ENCODE assay signal across 24 mouse cellular contexts in the genomic region with DNA sequence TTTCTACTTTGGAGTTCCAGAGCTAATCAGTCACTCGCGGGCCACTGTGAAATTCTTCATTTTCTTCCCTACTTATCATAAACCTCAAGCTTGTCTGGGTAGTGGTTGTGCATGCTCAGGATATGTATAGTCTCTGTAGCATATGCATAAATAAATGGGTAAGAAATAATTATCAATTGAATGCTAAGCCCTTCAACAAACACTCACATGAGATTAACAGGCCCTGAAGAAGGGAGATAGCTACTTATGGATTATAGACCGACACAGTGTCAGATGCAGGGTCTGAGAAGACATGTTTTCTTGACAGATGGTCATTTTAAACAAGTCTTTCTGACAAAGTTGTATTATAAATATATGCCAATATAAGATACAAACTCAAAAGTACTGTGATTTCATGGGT.
"Had no signal": no experiment of that assay in that cellular context is flagged by ENCODE, and none has a peak within 500 bp of the region (broad histone marks: within the 10 kb centered on the region; RNA-seq: fewer than 3 reads in every experiment).

No protein-coding gene starts in this region.

- H3K27ac ChIP-seq: heart, adult 2 months; heart, embryonic 13.5 days; heart, embryonic 15.5 days; hindbrain, embryonic 13.5 days; hindbrain, embryonic 15.5 days; hindbrain, postnatal 0 days; kidney, embryonic 15.5 days; kidney, postnatal 0 days; limb, embryonic 13.5 days had no signal

- H3K4me2 ChIP-seq: heart, embryonic 11.5 days; heart, embryonic 13.5 days; heart, embryonic 15.5 days; hindbrain, embryonic 13.5 days; hindbrain, embryonic 15.5 days; kidney, embryonic 15.5 days; limb, embryonic 13.5 days had no signal

- H3K9ac ChIP-seq: heart, embryonic 13.5 days; heart, embryonic 15.5 days; hindbrain, embryonic 13.5 days; hindbrain, embryonic 15.5 days; kidney, embryonic 15.5 days; limb, embryonic 13.5 days had no signal

- DNase-seq: gastrocnemius, postnatal 14 days; gastrocnemius, postnatal 36 days; heart, adult 11 months; heart, adult 2 months; heart, postnatal 14 days; heart, postnatal 36 days; kidney, adult 11 months; kidney, adult 2 months; kidney, adult 9 months; kidney, postnatal 14 days; kidney, postnatal 36 days; layer of hippocampus, adult 9-11 months; layer of hippocampus, postnatal 36 days; left cerebral cortex, postnatal 4 days had no signal

- H3K4me3 ChIP-seq: heart, adult 2 months; heart, embryonic 13.5 days; heart, embryonic 15.5 days; hindbrain, embryonic 13.5 days; hindbrain, embryonic 15.5 days; kidney, embryonic 15.5 days; limb, embryonic 13.5 days had no signal

- H3K36me3 ChIP-seq: heart, embryonic 13.5 days; heart, embryonic 15.5 days; hindbrain, embryonic 13.5 days; hindbrain, embryonic 15.5 days; kidney, embryonic 15.5 days; limb, embryonic 13.5 days had no signal

- H3K4me1 ChIP-seq: heart, embryonic 13.5 days; heart, embryonic 15.5 days; hindbrain, embryonic 13.5 days; kidney, embryonic 15.5 days; limb, embryonic 13.5 days had no signal

- H3K9me3 ChIP-seq: heart, embryonic 15.5 days; hindbrain, embryonic 13.5 days; hindbrain, embryonic 15.5 days; kidney, embryonic 15.5 days; limb, embryonic 13.5 days had no signal

- ATAC-seq: hindbrain, postnatal 0 days; intestine, embryonic 16.5 days had no signal

- H3K27me3 ChIP-seq: heart, embryonic 13.5 days; heart, embryonic 15.5 days; hindbrain, embryonic 13.5 days; hindbrain, embryonic 15.5 days; kidney, embryonic 15.5 days; limb, embryonic 13.5 days had no signal
